7 mouse cellular contexts compared by ENCODE assay signal in the genomic region with DNA sequence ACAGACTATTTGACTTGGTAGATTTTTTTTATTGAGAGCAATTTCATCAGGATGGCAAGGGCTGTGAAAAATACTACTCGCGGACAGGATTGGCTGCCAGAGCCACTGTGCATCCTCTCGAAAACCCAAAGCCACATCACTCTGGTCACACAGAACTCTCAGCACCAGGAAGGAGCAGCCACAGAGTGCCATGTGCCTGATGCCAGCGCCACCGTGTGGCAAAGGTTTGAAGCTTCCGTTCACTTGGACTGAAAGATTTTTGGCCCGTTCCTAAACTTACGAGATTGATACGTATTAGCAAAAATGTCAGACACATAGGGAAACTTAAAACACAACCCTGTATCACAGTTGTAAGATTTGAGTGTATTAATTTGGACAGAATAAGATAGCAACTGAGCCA. TPM values are rescaled to one million over a fixed set of nuclear protein-coding genes. Genes with fewer than 3 reads are reported as not detected.
A peak's percentile ranks its signal among the peaks of the same experiment; 100 is the strongest.
DNase-seq lines count a peak whose midpoint lies in the region; ATAC-seq lines count a peak whose summit lies in the region.

No protein-coding gene starts in this region.

- no peaks in the 10 kb centered on the region for H3K9me3 ChIP-seq in kidney, embryonic 14.5 days (ENCODE audit: control insufficient read depth, low read length)
- H3K9me3 ChIP-seq in limb, embryonic 10.5 days (replicated peaks), result no peaks in the 10 kb centered on the region

- H3K27me3 ChIP-seq in kidney, embryonic 14.5 days (ENCODE audit: control insufficient read depth, insufficient read depth, low read length), result no peaks in the 10 kb centered on the region
- H3K27me3 ChIP-seq in limb, embryonic 10.5 days (ENCODE audit: low read depth, poor library complexity, severe bottlenecking), result no peaks in the 10 kb centered on the region

- WGBS in kidney, embryonic 14.5 days, result 51% methylated on average over 9 of the region's 9 CpGs
- 55% methylated on average over 9 of the region's 9 CpGs for WGBS in limb, embryonic 10.5 days

- no peak overlapping the region for H3K4me3 ChIP-seq in kidney, embryonic 14.5 days (ENCODE audit: low read length)
- no peak overlapping the region for H3K4me3 ChIP-seq in limb, embryonic 10.5 days

- H3K36me3 ChIP-seq in kidney, embryonic 14.5 days (ENCODE audit: control insufficient read depth, insufficient read depth, low read length), result peaks cover 10% of the 10 kb centered on the region; the same call in 1 of the 2 replicates
- H3K36me3 ChIP-seq in limb, embryonic 10.5 days, result peaks cover 32% of the 10 kb centered on the region

- no peaks in the 10 kb centered on the region for H3K4me1 ChIP-seq in kidney, embryonic 14.5 days (ENCODE audit: control insufficient read depth, insufficient read depth, low read length)
- H3K4me1 ChIP-seq in limb, embryonic 10.5 days, result peaks cover 7% of the 10 kb centered on the region; the same call in 1 of the 2 replicates

- H3K9ac ChIP-seq in kidney, embryonic 14.5 days (ENCODE audit: low read depth, low read length), result no peak overlapping the region

- H3K27ac ChIP-seq in kidney, embryonic 14.5 days (ENCODE audit: low read depth, low read length), result no peak overlapping the region
- no peak overlapping the region for H3K27ac ChIP-seq in limb, embryonic 10.5 days

- no peak for ATAC-seq in kidney, embryonic 14.5 days (ENCODE audit: low FRiP score, low TSS enrichment)

- DNase-seq in kidney, adult 9 months, result peak; percentile 60
- DNase-seq in ES-CJ7 (ENCODE audit: low read depth, low spot score), result peak; percentile 71
- peak; percentile 60 for DNase-seq in adrenal gland, postnatal 25 days
- peak; percentile 22 to 36 for DNase-seq in frontal cortex, postnatal 25 days (ENCODE audit: low spot score in 2 of 2)
- peak; percentile 72 for DNase-seq in limb, embryonic 10.5 days (ENCODE audit: low spot score)
- DNase-seq in retina, embryonic 14.5 days (ENCODE audit: low spot score), result peak; percentile 80

- no peak overlapping the region for H3K4me2 ChIP-seq in kidney, embryonic 14.5 days (replicated peaks; ENCODE audit: low read depth, low read length)

RNA-seq across cellular contexts. Expression of a gene that starts 44.1 kb away (rescaled TPM):
- 5.6 and 6.0 TPM in 2 replicates for polyA plus RNA-seq in kidney, embryonic 14.5 days (2014; fragmentation: Nextera tagmentation; extraction: Ambion mirVana)
- 27.3 and 32.8 TPM in 2 replicates for total RNA-seq in adrenal gland, postnatal 25 days (2021)
- 3.9 and 4.1 TPM in 2 replicates for polyA plus RNA-seq in limb, embryonic 10.5 days (2016; fragmentation: Nextera tagmentation; extraction: Ambion mirVana)

Comparison
In these comparisons a context has a peak if more than half of its experiments do, and no peak if none do; other contexts are left out.
1. DNase-seq: peak in every context shown above with its lines; median percentile 80 in retina, embryonic 14.5 days; 72 in limb, embryonic 10.5 days; 71 in ES-CJ7; 60 in kidney, adult 9 months; 60 in adrenal gland, postnatal 25 days; 29 in frontal cortex, postnatal 25 days.